In genomic region chr1:170433661-170434060, GRCm38 (mm10) we compare ENCODE assay signal across 17 mouse cellular contexts.
"Had no signal": no experiment of that assay in that cellular context is flagged by ENCODE, and none has a peak within 500 bp of the region (broad histone marks: within the 10 kb centered on the region; RNA-seq: fewer than 3 reads in every experiment).

No protein-coding gene starts in this region.

- H3K4me2 ChIP-seq: lung, embryonic 15.5 days; midbrain, embryonic 11.5 days; midbrain, embryonic 13.5 days; midbrain, embryonic 15.5 days; neural tube, embryonic 12.5 days; stomach, embryonic 15.5 days had no signal

- ATAC-seq: lung, postnatal 0 days; midbrain, embryonic 13.5 days; midbrain, embryonic 15.5 days had no signal

- H3K4me3 ChIP-seq: lung, embryonic 15.5 days; megakaryocyte, embryonic 14.5 days; midbrain, embryonic 13.5 days; midbrain, embryonic 15.5 days; neural tube, embryonic 12.5 days; stomach, embryonic 15.5 days had no signal

- DNase-seq: lung, adult 2 months; lung, postnatal 14 days; lung, postnatal 36 days; right cerebral cortex, postnatal 14 days; thymus, adult 2 months; thymus, postnatal 25 days; thymus, postnatal 4 days had no signal

- H3K27ac ChIP-seq: lung, embryonic 15.5 days; macrophage; midbrain, embryonic 13.5 days; midbrain, embryonic 15.5 days; neural tube, embryonic 12.5 days; stomach, embryonic 15.5 days; stomach, postnatal 0 days had no signal

- H3K4me1 ChIP-seq: lung, embryonic 15.5 days; stomach, embryonic 15.5 days had no signal

- H3K36me3 ChIP-seq: lung, embryonic 15.5 days; midbrain, embryonic 13.5 days; midbrain, embryonic 15.5 days; neural tube, embryonic 12.5 days; stomach, embryonic 15.5 days had no signal

- H3K9me3 ChIP-seq: lung, embryonic 15.5 days; megakaryocyte, embryonic 14.5 days; midbrain, embryonic 13.5 days; midbrain, embryonic 15.5 days; neural tube, embryonic 12.5 days; stomach, embryonic 15.5 days had no signal

- H3K9ac ChIP-seq: lung, embryonic 15.5 days; midbrain, embryonic 13.5 days; midbrain, embryonic 15.5 days; neural tube, embryonic 12.5 days; stomach, embryonic 15.5 days had no signal

- H3K27me3 ChIP-seq: lung, embryonic 15.5 days; stomach, embryonic 15.5 days had no signal
